15 mouse cellular contexts compared by ENCODE assay signal in genomic region chr19:24122647-24123046, GRCm38 (mm10).
"Had no signal": no experiment of that assay in that cellular context is flagged by ENCODE, and none has a peak within 500 bp of the region (broad histone marks: within the 10 kb centered on the region; RNA-seq: fewer than 3 reads in every experiment).

No protein-coding gene starts in this region.

- H3K4me1 ChIP-seq: neural tube, embryonic 12.5 days; neural tube, embryonic 13.5 days; neural tube, embryonic 15.5 days; stomach, embryonic 15.5 days had no signal

- H3K9me3 ChIP-seq: neural tube, embryonic 12.5 days; neural tube, embryonic 13.5 days; neural tube, embryonic 15.5 days; stomach, embryonic 15.5 days had no signal

- H3K9ac ChIP-seq: neural tube, embryonic 12.5 days; neural tube, embryonic 13.5 days; neural tube, embryonic 15.5 days; stomach, embryonic 15.5 days had no signal

- H3K36me3 ChIP-seq: stomach, embryonic 15.5 days had no signal

- H3K27ac ChIP-seq: neural tube, embryonic 12.5 days; neural tube, embryonic 13.5 days; neural tube, embryonic 15.5 days; stomach, embryonic 15.5 days had no signal

- H3K4me2 ChIP-seq: neural tube, embryonic 12.5 days; neural tube, embryonic 13.5 days; neural tube, embryonic 15.5 days; stomach, embryonic 15.5 days had no signal

- H3K4me3 ChIP-seq: neural tube, embryonic 12.5 days; neural tube, embryonic 13.5 days; neural tube, embryonic 15.5 days; stomach, embryonic 15.5 days had no signal

- H3K27me3 ChIP-seq: neural tube, embryonic 12.5 days; neural tube, embryonic 13.5 days; neural tube, embryonic 15.5 days; stomach, embryonic 15.5 days had no signal

- DNase-seq: retina, postnatal 1 day; right cerebral cortex, adult 18-20 months; right cerebral cortex, postnatal 14 days; right cerebral cortex, postnatal 25 days; right cerebral cortex, postnatal 4 days; spleen, adult 18-20 months; thymus, adult 18-20 months; thymus, adult 2 months; thymus, postnatal 14 days; thymus, postnatal 25 days; thymus, postnatal 36 days had no signal
